Mouse (Mus musculus): ENCODE measurements around the gene Chpf2. TPM values are rescaled to one million over a fixed set of nuclear protein-coding genes. Genes with fewer than 3 reads are reported as not detected.
A peak's percentile ranks its signal among the peaks of the same experiment; 100 is the strongest.
"Not testable (repeated sequence)": the region's sequence is repeated elsewhere in the genome, so short reads cannot be mapped to it uniquely, and the experiment has no call there.

The Chpf2 gene
- 23.0 and 24.4 TPM in 2 replicates for polyA plus RNA-seq (2016; fragmentation: Nextera tagmentation; extraction: Ambion mirVana)

DNA sequence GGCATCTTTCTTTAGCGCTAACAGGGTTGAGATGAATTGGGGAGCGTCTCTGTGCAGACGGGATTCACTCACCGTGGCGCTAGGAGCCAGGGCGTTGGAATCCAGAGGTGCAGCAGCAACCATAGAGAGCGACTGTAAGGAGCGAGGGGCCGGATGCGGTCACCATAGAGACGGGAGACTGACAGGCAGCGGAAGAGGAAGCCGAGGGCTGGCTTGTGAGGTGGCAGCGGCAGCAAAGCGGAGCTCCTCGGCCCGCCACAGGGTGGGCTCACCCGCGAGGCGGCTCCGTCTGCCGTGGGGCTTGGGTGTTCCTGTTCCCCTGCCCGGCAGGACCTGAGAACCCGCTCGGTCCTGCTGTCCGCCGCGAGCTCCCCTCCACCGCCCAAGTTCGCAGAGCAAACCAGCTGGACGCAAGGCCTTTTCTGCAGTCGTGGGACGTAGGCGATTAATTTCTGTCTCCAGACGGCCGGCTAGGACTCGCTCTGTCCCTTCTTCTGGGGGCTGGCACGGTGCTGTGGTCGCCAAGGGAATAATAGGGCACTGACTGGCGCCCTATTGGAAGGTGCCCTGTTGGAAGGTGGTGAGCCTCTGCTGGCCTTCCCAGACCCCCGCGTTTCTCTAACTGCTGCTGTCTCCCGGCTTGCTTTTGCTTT is at the start of gene Chpf2:
Gene Chpf2 (plus strand): TSS at position 195 of the 653 bp plus-strand sequence.
- Histone ChIP-seq H3K27me3 (0 out of 2 replicates have a peak, but pooled peaks cover 1% of the 10 kb centered on the region), H3K4me1 (peaks cover 15% of the 10 kb centered on the region), H3K9ac (peak within 1 kb of the TSS; percentile 82), H3K27ac (peak within 1 kb of the TSS; percentile 60), H3K4me3 (peak within 1 kb of the TSS; percentile 93), H3K9me3 (no peaks in the 10 kb centered on the region), H3K4me2 (replicated peaks) (peak within 1 kb of the TSS; percentile 80), H3K36me3 (peaks cover 28% of the 10 kb centered on the region)
- under 1% methylated on average over 43 of the region's 43 CpGs for WGBS
- ATAC-seq (ENCODE audit: insufficient number of reproducible peaks, insufficient read depth, low FRiP score, low TSS enrichment), result peak; percentile 93

DNA sequence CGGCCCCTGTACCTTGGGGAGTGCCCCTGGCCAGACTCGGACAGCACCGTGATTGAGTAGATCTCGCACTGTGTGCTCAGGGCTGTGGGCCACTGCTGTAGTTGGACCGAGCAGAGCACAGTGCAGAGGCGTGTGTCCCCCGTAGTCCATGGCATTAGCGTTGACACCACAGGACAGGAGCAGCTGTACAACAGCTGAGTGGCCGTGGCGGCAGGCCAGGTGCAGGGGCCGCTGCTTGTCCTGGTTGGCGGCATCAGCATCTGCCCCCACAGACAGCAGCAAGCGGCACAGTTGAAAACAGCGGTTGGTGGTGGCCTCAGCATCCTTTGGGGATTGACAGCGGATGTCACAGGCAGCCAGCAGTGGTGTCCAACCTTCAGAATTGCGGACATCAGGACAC is 48.9 kb upstream of the Chpf2 start:
- Histone ChIP-seq H3K27me3 (peaks cover 9% of the 10 kb centered on the region; the same call in 1 of the 2 replicates), H3K4me1 (peaks cover 16% of the 10 kb centered on the region), H3K27ac (no peak overlapping the region), H3K9me3 (no peaks in the 10 kb centered on the region), H3K4me3 (no peak overlapping the region), H3K9ac (no peak overlapping the region), H3K36me3 (no peaks in the 10 kb centered on the region), H3K4me2 (replicated peaks) (no peak overlapping the region)
- ATAC-seq (ENCODE audit: insufficient number of reproducible peaks, insufficient read depth, low FRiP score, low TSS enrichment), result no peak
- WGBS, result 67% methylated on average over 16 of the region's 16 CpGs

DNA sequence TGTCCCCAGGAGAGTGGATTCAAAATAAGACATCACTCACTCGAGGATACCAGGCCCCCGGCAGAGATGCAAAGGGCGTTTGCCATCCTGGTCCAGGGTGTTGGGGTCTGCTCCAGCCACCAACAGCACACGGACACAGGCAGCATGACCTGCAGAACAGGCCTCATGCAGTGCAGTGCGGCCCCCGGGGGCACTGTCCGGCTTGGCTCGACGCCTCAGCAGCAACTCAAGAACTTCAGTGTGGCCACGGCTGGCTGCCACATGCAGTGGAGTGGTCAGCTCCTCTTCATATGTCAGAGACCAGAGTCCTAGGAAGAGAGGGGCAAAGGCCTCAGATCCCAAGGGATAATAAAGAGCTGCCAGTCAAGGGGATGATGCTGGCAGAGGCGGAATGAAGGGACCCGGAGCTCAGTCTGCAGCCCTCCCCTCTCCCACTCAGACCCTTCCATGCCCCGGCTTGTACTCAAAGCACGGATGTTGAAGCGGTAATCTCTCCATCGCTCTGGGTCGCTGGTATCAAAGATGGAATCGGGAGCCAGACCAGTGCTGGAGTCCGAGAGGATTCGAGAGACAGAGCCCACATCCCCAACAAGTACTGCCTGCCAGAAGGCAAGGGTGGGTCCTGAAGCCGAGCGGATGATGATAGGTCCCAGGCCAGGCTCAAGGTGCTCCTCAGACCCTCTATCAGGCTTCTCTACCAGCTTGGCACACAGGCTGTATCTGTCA is 46.8 kb upstream of the Chpf2 start:
- H3K27me3 ChIP-seq, result no peaks in the 10 kb centered on the region
- no peak overlapping the region for H3K9ac ChIP-seq
- ATAC-seq (ENCODE audit: insufficient number of reproducible peaks, insufficient read depth, low FRiP score, low TSS enrichment), result no peak
- H3K36me3 ChIP-seq, result no peaks in the 10 kb centered on the region
- H3K4me2 ChIP-seq (replicated peaks), result no peak overlapping the region
- H3K9me3 ChIP-seq, result no peaks in the 10 kb centered on the region
- peaks cover 16% of the 10 kb centered on the region for H3K4me1 ChIP-seq
- no peak overlapping the region for H3K27ac ChIP-seq
- no peak overlapping the region for H3K4me3 ChIP-seq
- WGBS, result 78% methylated on average over 22 of the region's 22 CpGs

DNA sequence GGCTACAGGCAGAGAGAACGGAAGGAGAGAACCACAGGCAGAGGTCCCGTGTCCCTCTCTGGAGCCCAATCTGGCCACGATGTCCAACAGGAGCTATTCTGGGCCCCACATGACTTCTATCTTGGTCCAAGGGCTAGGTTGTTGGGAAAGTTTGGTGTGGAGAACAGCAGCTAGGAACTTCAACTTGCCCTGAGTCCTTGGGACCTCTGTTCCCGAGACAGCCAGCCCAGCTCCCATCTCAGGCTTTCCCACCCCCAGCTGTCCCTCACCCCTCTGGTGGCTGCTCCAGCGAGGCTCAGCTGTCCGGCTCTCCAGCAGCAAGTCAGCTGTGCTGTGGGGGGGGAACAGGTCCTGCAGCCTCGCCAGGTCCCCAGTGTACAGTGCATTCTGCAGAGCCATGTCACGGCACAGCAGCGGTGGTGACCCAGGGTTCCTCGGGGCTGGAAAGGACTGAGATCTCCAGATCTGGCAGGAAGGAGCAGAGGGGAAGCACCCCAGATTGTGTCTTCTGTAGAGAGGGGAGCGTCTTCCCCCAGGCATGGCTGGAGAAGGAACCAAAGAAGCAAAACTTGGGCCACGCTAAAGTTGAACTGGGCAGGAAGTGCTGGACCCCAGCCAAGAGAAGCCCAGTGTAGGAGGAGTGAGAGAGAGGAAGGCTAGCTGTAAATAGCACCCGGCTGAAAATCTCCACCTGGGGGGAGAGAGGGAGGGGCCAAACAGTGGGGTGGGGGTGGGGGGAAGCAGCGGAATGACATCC is 46.0 kb upstream of the Chpf2 start, which contains the start of gene Asb10:
Gene Asb10 (minus strand): TSS at position 592 of the 757 bp plus-strand sequence.
- no peaks in the 10 kb centered on the region for H3K27me3 ChIP-seq
- H3K36me3 ChIP-seq, result no peaks in the 10 kb centered on the region
- WGBS, result 31% methylated on average over 14 of the region's 14 CpGs
- H3K9me3 ChIP-seq, result no peaks in the 10 kb centered on the region
- no peak within 1 kb of the TSS for H3K4me3 ChIP-seq
- ATAC-seq (ENCODE audit: insufficient number of reproducible peaks, insufficient read depth, low FRiP score, low TSS enrichment), result no peak
- H3K4me2 ChIP-seq (replicated peaks), result peak within 1 kb of the TSS; percentile 38
- peak within 1 kb of the TSS; percentile 57; the same call in 1 of the 2 replicates for H3K27ac ChIP-seq
- peak within 1 kb of the TSS; percentile 27; the same call in 1 of the 2 replicates for H3K9ac ChIP-seq
- H3K4me1 ChIP-seq, result peaks cover 16% of the 10 kb centered on the region

DNA sequence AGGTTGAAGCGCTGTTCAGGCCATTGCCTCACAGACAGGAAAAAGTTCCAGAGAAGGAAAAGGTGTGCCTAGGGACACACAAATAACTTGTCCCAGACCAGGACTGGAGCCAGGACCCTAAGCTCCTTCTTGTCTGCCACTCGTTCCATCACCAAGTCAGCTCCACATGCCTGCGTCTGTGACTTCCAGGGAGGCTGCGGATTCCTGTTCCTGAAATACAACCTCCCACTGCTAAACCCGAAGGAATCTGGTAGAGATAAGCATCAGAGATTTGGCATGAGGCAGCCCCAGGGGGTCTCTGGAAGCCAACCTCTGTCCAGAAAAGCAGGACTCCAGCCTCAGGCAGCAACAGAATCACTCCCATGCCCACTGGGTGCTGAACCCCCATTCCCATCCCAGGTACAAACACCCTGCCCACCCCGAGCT is 45.4 kb upstream of the Chpf2 start:
- H3K4me2 ChIP-seq (replicated peaks), result peak overlapping the region; percentile 38
- ATAC-seq (ENCODE audit: insufficient number of reproducible peaks, insufficient read depth, low FRiP score, low TSS enrichment), result no peak
- H3K27ac ChIP-seq, result 0 out of 2 replicates have a peak overlapping the region, but pooled peaks have one; percentile 57

DNA sequence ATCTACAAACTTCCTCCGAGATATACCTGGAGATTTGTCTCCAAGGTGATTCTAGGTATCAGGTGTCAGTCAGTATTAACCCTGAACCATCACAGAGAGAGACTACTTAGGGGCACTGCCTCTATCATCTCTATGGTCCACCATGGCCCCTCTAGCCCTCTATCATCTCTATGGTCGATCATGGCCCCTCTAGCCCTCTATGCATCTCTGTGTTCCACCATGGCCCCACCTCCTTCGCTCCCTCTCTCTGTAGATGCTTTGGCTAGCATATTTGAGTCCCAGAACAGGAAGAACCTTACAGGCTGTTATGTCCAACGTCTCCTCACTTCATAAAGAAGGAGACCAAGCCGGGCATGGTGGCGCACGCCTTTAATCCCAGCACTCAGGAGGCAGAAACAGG is 43.9 kb upstream of the Chpf2 start:
- 77% methylated on average over 7 of the region's 7 CpGs for WGBS
- no peak overlapping the region for H3K4me2 ChIP-seq (replicated peaks)
- ATAC-seq (ENCODE audit: insufficient number of reproducible peaks, insufficient read depth, low FRiP score, low TSS enrichment), result no peak
- H3K36me3 ChIP-seq, result no peaks in the 10 kb centered on the region
- peaks cover 16% of the 10 kb centered on the region for H3K4me1 ChIP-seq
- H3K27ac ChIP-seq, result no peak overlapping the region
- no peak overlapping the region for H3K4me3 ChIP-seq
- no peak overlapping the region for H3K9ac ChIP-seq
- no peaks in the 10 kb centered on the region for H3K9me3 ChIP-seq
- no peaks in the 10 kb centered on the region for H3K27me3 ChIP-seq

More for the DNA sequence above, 45.4 kb upstream of the Chpf2 start:
- no peaks in the 10 kb centered on the region for H3K27me3 ChIP-seq
- H3K4me1 ChIP-seq, result peaks cover 16% of the 10 kb centered on the region
- no peak overlapping the region for H3K9ac ChIP-seq
- WGBS, result 20% methylated on average over 6 of the region's 6 CpGs
- H3K9me3 ChIP-seq, result no peaks in the 10 kb centered on the region
- no peaks in the 10 kb centered on the region for H3K36me3 ChIP-seq
- H3K4me3 ChIP-seq, result no peak overlapping the region

DNA sequence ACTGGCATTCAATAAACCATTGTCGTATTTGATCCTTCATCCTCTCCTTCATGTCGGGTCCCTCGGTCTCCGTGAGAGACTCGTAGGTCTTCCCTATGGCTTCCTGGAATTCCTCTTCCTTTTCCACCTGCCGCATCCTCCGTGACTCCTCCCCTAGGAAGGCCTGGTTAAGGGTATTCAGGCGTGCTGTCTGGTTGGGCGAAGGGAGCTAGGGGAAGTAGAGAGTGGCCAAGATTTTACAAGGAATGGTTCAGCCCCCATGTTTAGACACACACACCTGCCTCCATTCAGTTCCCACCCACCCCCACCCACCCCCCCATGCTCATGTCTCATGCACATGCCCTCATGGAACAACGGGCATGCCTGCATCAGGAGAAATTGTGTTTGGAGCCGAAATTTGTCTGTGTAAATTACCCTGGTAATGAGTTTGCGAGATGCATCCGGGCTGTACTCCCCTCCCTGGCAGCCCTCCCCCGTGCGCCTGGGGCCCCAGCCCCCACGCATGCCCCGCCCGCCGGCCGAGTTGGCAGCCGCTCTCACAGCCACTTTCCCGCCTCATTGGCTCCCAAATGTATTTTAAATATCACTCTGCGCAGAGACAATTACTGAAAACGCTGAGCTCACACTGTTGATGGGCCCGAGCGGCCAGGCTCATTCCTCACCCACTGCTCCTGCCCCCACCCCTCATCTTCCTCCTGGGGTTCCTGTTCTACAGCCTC is 35.8 kb upstream of the Chpf2 start:
- no peaks in the 10 kb centered on the region for H3K9me3 ChIP-seq
- no peak overlapping the region for H3K27ac ChIP-seq
- H3K4me3 ChIP-seq, result no peak overlapping the region
- H3K9ac ChIP-seq, result no peak overlapping the region
- peak; percentile 43; the same call in 1 of the 2 replicates for ATAC-seq (ENCODE audit: insufficient number of reproducible peaks, insufficient read depth, low FRiP score, low TSS enrichment)
- H3K4me2 ChIP-seq (replicated peaks), result peak overlapping the region; percentile 35
- no peaks in the 10 kb centered on the region; the same call in none of the 2 replicates for H3K27me3 ChIP-seq
- H3K36me3 ChIP-seq, result no peaks in the 10 kb centered on the region
- peaks cover 32% of the 10 kb centered on the region for H3K4me1 ChIP-seq
- 32% methylated on average over 26 of the region's 26 CpGs for WGBS

DNA sequence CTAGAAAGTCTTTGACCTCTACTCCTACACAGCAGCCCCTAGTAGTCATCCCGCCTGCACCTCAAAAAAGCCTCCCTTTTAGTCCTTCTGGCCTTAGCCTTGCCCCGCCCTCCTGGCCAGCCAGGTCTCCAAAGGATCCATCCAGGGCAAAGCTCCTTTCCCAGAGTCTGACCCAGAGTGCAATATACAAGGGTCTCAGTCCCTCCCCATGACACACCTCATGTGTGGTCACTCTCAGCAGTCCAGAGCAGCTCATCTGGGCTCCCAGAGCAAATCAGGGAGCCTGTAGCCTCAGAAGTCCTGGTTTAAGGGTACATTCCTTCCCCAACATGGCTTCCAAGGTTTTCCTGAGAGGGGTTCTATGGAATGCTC is 35.2 kb upstream of the Chpf2 start:
- no peak; the same call in 1 of the 2 replicates for ATAC-seq (ENCODE audit: insufficient number of reproducible peaks, insufficient read depth, low FRiP score, low TSS enrichment)
- no peaks in the 10 kb centered on the region for H3K9me3 ChIP-seq
- no peak overlapping the region for H3K4me3 ChIP-seq
- no peak overlapping the region for H3K27ac ChIP-seq
- peak overlapping the region; percentile 35 for H3K4me2 ChIP-seq (replicated peaks)
- peaks cover 32% of the 10 kb centered on the region for H3K4me1 ChIP-seq
- WGBS, result 60% methylated on average over 2 of the region's 2 CpGs
- H3K36me3 ChIP-seq, result no peaks in the 10 kb centered on the region
- H3K9ac ChIP-seq, result no peak overlapping the region
- H3K27me3 ChIP-seq, result no peaks in the 10 kb centered on the region; the same call in none of the 2 replicates

DNA sequence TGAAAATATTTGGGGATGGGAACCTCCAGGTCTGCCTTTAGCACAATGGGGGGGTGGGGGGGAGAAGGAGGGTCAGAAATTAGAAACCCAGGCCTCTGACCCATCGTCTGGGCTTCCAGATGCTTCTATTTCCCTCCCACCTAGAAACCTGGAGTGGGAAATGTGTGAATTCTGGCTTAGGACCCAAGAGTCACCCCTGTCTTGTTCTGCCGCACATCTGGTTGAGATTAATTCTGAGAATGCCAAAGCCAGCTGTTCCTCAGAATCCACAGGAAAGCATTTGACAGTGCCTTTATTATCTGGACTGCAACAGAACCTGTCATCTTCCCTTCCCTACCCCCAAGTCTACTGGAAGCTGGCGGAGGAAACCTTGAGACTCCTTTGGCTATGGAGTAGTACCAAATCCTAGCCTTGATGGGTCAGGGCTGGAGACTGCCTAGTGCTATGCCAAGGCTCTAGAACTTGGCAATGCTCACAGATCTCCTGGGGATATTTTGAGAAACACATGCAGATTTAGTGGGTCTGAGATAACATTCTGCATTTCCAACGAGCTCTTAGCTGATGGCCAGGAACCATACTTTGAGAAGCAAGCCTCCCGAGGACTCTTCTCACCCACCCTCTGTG is 32.8 kb upstream of the Chpf2 start:
- peaks cover 32% of the 10 kb centered on the region for H3K4me1 ChIP-seq
- no peaks in the 10 kb centered on the region for H3K9me3 ChIP-seq
- WGBS, result 39% methylated on average over 5 of the region's 5 CpGs
- ATAC-seq (ENCODE audit: insufficient number of reproducible peaks, insufficient read depth, low FRiP score, low TSS enrichment), result no peak
- no peaks in the 10 kb centered on the region for H3K36me3 ChIP-seq
- H3K9ac ChIP-seq, result no peak overlapping the region
- H3K27me3 ChIP-seq, result no peaks in the 10 kb centered on the region; the same call in none of the 2 replicates
- no peak overlapping the region for H3K4me3 ChIP-seq
- no peak overlapping the region for H3K27ac ChIP-seq
- no peak overlapping the region for H3K4me2 ChIP-seq (replicated peaks)

DNA sequence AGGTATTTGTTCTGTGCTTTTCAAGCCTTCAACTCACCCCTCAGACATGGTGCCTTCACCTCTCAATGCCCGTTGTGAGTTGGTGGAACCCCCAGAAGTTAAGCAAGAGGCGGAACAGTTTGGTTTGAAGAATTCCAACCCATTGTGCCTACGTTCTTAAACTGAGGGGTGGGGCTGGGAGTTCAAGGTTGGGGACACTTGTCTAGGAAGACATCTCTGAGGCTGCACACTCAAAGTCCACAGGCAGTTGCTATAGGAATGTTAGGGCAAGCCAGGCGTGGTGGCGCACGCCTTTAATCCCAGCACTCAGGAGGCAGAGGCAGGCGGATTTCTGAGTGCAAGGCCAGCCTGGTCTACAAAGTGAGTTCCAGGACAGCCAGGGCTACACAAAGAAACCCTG is 31.2 kb upstream of the Chpf2 start:
- H3K4me2 ChIP-seq (replicated peaks); H3K9me3 ChIP-seq; H3K36me3 ChIP-seq; H3K4me3 ChIP-seq; H3K9ac ChIP-seq; H3K27me3 ChIP-seq; H3K27ac ChIP-seq; ATAC-seq (ENCODE audit: insufficient number of reproducible peaks, insufficient read depth, low FRiP score, low TSS enrichment): not testable (repeated sequence)
- H3K4me1 ChIP-seq, result peaks cover 32% of the 10 kb centered on the region
- WGBS, result 96% methylated on average over 7 of the region's 7 CpGs
